Mouse (Mus musculus): ENCODE measurements around the gene Tmem59l.

GRCm38 (mm10) chr8:70469938-70470337 is 17.2 kb downstream of the Tmem59l start:
- TF ChIP-seq POLR2A (IDR thresholded peaks at IDR 0.05; ENCODE audit: borderline replicate concordance, control insufficient read depth, low read depth, low read length): no peak
- TF ChIP-seq CTCF (IDR thresholded peaks at IDR 0.05; ENCODE audit: control insufficient read depth, insufficient read depth, low read length): no peak

Data from bone marrow, adult 2 months (tissue).